Mouse (Mus musculus) 3134 (cell line): ENCODE measurements around the gene Nfkbid.

Experiments used
- DNase-seq: peaks from one replicate; pipeline ENCODE4 v3.0.0-alpha.2; 2011; ENCODE audit warnings: low spot score; ENCODE audit not compliant: insufficient read length; ENCODE audit errors: extremely low read depth

Gene Nfkbid

GRCm38 (mm10) chr7:30421175-30421889, at the start of gene Nfkbid:
Gene Nfkbid, plus strand, starts transcription at chr7:30421732.
- DNase-seq = peak; percentile 86

- DNase-seq = peak; percentile 94
Observed at GRCm38 (mm10) chr7:30373501-30373962, 48.0 kb upstream of the Nfkbid start.

- DNase-seq = no peak
Observed at GRCm38 (mm10) chr7:30380061-30380460, 41.5 kb upstream of the Nfkbid start.

GRCm38 (mm10) chr7:30384106-30384505, 37.4 kb upstream of the Nfkbid start:
- no peak for DNase-seq

- DNase-seq = no peak
Observed at GRCm38 (mm10) chr7:30392746-30393520, 28.6 kb upstream of the Nfkbid start.

GRCm38 (mm10) chr7:30393631-30394030, 27.9 kb upstream of the Nfkbid start:
- no peak for DNase-seq

GRCm38 (mm10) chr7:30394379-30394778, 27.2 kb upstream of the Nfkbid start:
- peak; percentile 17 for DNase-seq

- DNase-seq = no peak
Observed at GRCm38 (mm10) chr7:30394871-30395270, 26.7 kb upstream of the Nfkbid start.

- no peak for DNase-seq
Observed at GRCm38 (mm10) chr7:30399671-30400070, 21.9 kb upstream of the Nfkbid start.

GRCm38 (mm10) chr7:30402343-30402742, 19.2 kb upstream of the Nfkbid start:
- no peak for DNase-seq

GRCm38 (mm10) chr7:30408639-30409038, 12.9 kb upstream of the Nfkbid start:
- DNase-seq = no peak

- DNase-seq = no peak
Observed at GRCm38 (mm10) chr7:30409789-30410188, 11.7 kb upstream of the Nfkbid start.

- DNase-seq = no peak
Observed at GRCm38 (mm10) chr7:30411023-30411422, 10.5 kb upstream of the Nfkbid start.

- DNase-seq = no peak
Observed at GRCm38 (mm10) chr7:30412735-30413147, 8.8 kb upstream of the Nfkbid start.

GRCm38 (mm10) chr7:30413596-30413995, 7.9 kb upstream of the Nfkbid start, which contains the start of gene Tyrobp:
Gene Tyrobp, plus strand, starts transcription at chr7:30413760.
- no peak for DNase-seq

GRCm38 (mm10) chr7:30417856-30418255, 3.7 kb upstream of the Nfkbid start:
- DNase-seq = no peak

- no peak for DNase-seq
Observed at GRCm38 (mm10) chr7:30419561-30420499, 1.7 kb upstream of the Nfkbid start, which contains the start of gene Hcst. Gene Hcst, minus strand, starts transcription at chr7:30419854.

- DNase-seq = no peak
Observed at GRCm38 (mm10) chr7:30420673-30421072, 859 bp upstream of the Nfkbid start.

- peak; percentile 89 for DNase-seq
Observed at GRCm38 (mm10) chr7:30421890-30422435, 431 bp downstream of the Nfkbid start.

- no peak for DNase-seq
Observed at GRCm38 (mm10) chr7:30422560-30422959, 1.0 kb downstream of the Nfkbid start.
